Mouse (Mus musculus) olfactory bulb, adult 2 months (tissue): ENCODE data around the gene A4galt. TPM values are rescaled to one million over a fixed set of nuclear protein-coding genes. Genes with fewer than 3 reads are reported as not detected.
A peak's percentile ranks its signal among the peaks of the same experiment; 100 is the strongest.

Experiments used
- H3K27ac ChIP-seq: fragments of 200-500 bp; 2 replicates; pipeline ENCODE4 v1.5.1; 2012; ENCODE audit warnings: low read depth, low read length; ENCODE audit not compliant: insufficient read depth
- H3K4me1 ChIP-seq: fragments of 200-500 bp; 2 replicates; pipeline ENCODE4 v1.6.1; 2012; ENCODE audit warnings: low read length; ENCODE audit not compliant: control insufficient read depth, insufficient read depth
- H3K4me3 ChIP-seq: fragments of 200-500 bp; 2 replicates; pipeline ENCODE4 v1.5.1; 2012; ENCODE audit warnings: mild to moderate bottlenecking, low read depth, low read length, moderate library complexity; ENCODE audit not compliant: insufficient read depth
- CTCF ChIP-seq: fragments of 200-500 bp; IDR thresholded peaks from 2 replicates; pipeline ENCODE4 v1.5.1; 2012; ENCODE audit warnings: low read depth, mild to moderate bottlenecking, low read length, moderate library complexity; ENCODE audit not compliant: insufficient read depth
- POLR2A ChIP-seq: fragments of 200-500 bp; IDR thresholded peaks from 2 replicates; pipeline ENCODE4 v1.6.1; 2012; ENCODE audit warnings: mild to moderate bottlenecking, low read depth, low read length, moderate library complexity; ENCODE audit not compliant: insufficient read depth
- WGBS: fragments of 180-500 bp; shearing (Covaris S2); methylation state at CpG from one replicate; pipeline ENCODE4 v1.1.7; 2018; 5-methylcytosine and 5-hydroxymethylcytosine counted together
- polyA plus RNA-seq: library from polyadenylated mRNA; stranded (reverse); fragments of >200 nt; gene quantifications from 2 replicates; pipeline ENCODE4 v1.2.4, GENCODE M21; 2012; ENCODE audit warnings: low replicate concordance; ENCODE audit not compliant: missing spikeins, insufficient read depth, insufficient read length

Gene A4galt
- polyA plus RNA-seq, 1 experiment = not detected

DNA sequence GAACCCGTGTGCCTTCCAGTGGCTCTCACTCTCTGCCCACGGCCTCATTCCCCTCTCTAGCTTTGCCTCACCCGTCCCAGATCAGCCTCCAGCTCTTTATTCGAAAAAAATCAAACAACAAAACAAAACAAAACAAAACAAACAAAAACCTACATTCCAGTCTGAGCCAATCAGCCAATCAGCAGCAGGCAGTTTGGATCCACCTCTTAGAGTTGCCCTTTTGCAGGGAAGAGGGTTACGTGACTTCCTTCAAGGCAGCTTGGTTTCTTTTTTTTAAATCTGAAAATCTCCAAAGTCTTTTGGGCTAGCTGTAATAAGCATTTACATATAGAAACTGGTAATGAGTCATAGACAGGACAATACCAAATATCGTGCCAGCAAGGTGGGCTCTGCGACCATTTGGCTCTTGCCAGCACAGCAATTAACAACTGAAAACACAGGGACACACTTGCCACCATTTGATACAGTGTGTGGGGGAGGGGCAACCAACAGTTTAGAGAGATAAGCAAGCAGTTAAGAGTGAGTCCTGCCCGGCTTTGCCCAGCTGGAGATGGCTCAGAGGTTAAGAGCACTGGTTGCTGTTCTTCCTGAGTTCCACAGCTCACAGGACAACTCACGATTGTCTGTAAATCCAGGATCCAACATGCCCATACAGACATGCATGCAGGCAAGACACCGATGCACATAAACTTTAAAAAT is 2.9 kb upstream of the A4galt start:
- TF ChIP-seq CTCF (no peak), POLR2A (no peak)
- WGBS = 77% methylated on average over 10 of the region's 10 CpGs
- no peak overlapping the region for H3K4me3 ChIP-seq
- H3K27ac ChIP-seq = no peak overlapping the region
- peaks cover 13% of the 10 kb centered on the region for H3K4me1 ChIP-seq

DNA sequence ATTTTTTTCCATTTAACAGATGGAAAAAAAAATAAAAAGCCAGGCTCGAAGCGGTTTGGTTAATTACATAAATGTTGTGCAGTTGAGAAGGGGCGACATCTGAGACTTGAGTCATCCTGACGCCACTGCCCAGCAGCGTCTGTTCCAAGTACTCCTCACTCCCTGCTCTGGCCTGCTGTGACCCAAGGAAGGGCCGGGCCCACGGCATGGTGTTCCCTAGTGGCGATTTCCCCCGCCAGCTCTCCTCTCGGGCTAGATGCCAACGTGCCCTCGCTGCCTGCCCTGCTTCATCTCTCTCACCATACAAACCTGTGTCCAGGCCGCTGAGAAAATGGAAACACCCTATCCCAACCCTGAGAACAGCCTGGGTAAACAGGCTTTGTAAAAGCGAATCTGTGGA is 486 bp upstream of the A4galt start:
- H3K4me3 ChIP-seq = no peak overlapping the region
- WGBS = 47% methylated on average over 14 of the region's 14 CpGs
- TF ChIP-seq CTCF = no peak
- TF ChIP-seq POLR2A = no peak
- H3K27ac ChIP-seq = no peak overlapping the region
- peaks cover 13% of the 10 kb centered on the region for H3K4me1 ChIP-seq

DNA sequence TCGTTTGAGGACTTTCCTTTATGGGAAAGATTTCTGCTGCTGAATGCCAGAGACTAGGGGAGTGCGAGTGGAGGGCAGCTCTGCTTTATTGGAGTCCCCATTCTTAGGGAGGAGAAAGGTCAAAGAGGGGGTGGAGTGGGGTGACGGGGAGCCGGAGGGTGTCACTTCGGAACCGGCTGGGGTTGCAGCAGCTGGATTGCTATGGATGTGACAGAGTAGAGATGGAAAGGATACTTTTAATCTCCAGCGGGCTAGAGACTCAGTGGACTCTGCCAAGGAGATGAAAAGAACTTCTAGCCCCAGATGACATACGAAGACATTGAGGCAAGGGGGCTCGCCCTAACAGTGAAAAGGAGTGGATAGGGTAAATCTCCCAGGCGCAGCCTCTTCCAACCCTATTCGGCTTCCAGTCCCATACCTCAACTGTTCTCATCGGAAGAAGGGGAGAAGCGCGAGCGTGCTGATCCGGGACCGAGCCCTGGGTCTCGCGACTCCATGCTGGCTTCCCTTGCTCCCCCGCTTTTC is 861 bp downstream of the A4galt start:
- Histone ChIP-seq H3K27ac (no peak overlapping the region), H3K4me1 (peaks cover 13% of the 10 kb centered on the region), H3K4me3 (peak overlapping the region; percentile 37)
- WGBS = 2% methylated on average over 20 of the region's 20 CpGs
- TF ChIP-seq POLR2A = no peak
- TF ChIP-seq CTCF = no peak

DNA sequence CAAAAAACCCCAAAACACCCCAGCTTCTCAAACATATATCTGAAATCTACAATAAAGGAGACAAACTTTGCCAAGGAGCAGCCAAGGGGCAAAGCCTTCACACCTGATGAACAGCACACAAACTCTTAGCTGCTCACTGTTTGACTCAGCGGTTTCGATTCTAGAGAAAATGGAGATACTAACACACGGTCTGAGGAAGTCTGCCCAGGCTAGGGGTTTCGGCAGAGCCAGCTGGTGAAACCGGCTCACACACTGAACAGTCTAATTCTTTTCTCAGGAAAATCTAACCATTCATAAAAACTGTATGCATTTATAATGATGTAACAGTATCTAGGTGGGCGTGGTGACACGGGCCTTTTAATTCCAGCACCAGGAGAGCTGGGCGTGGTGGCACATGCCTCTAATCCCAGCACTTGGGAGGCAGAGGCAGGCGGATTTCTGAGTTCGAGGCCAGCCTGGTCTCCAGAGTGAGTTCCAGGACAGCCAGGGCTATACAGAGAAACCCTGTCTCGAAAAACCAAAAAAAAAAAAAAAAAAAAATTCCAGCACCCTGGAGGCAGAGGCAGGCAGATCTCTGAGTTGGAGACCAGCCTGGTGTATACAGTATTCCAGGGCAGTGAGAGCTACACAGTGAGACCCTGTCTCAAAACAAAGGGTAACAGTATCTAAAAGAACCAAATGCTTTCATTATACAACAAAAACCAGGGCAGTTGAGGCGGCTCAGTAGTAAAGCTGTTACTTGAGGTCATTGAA is 1.9 kb downstream of the A4galt start:
- Histone ChIP-seq H3K4me3 (no peak overlapping the region), H3K4me1 (peaks cover 13% of the 10 kb centered on the region), H3K27ac (no peak overlapping the region)
- 94% methylated on average over 12 of the region's 12 CpGs for WGBS
- TF ChIP-seq POLR2A (no peak), CTCF (no peak)

DNA sequence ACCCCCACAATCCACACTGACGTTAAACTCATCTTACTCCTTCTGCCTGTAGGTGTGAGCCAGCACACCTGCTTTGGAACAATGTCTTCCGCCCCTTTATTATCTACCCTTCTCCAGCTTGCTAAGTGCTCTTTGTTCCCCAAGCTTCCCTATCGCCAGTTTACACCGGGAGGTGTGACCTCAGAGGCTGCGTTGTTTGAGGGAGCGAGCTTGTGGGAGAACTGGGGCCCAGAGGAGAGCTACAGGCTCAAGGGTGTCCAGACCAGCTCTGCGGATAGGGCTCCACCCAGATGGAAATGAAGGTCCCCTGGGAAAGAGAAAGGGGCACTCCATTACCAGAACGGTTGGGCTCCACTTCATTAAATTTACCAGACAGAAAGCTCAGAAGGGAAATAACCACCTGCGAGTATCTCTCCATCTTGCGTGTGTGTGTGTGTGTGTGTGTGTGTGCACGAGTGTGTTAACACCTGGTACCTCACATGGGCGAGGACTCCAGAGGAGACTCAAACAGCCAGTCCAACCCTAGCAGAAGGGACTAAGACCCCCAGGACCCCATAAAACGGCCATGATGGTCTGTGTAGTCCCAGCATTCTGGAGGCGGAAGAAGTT is 3.2 kb downstream of the A4galt start:
- TF ChIP-seq POLR2A (no peak), CTCF (no peak)
- Histone ChIP-seq H3K27ac (no peak overlapping the region), H3K4me1 (peaks cover 13% of the 10 kb centered on the region), H3K4me3 (no peak overlapping the region)
- WGBS = 70% methylated on average over 14 of the region's 14 CpGs

DNA sequence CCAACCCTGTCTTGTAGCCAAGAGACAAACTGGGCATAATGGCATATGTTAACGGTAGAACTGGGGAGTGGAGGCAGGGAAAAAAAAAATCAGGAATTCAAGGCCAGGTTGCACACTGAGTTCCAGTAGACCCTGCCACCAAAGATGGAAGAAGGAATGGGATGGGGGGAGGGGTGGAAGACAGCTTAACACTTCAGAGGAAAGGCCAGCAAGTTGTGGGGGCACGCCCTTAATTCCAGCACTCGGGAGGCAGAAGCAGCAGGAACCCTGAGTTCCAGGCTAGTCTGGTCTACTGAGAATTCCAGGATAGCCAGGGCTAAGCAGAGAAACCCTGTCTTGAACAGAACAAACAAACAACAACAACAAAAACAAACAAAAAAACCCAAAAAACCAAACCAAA is 7.2 kb downstream of the A4galt start:
- no peak overlapping the region for H3K27ac ChIP-seq
- TF ChIP-seq CTCF (no peak), POLR2A (no peak)
- no peaks in the 10 kb centered on the region for H3K4me1 ChIP-seq
- H3K4me3 ChIP-seq = no peak overlapping the region
- 89% methylated on average over 3 of the region's 3 CpGs for WGBS

DNA sequence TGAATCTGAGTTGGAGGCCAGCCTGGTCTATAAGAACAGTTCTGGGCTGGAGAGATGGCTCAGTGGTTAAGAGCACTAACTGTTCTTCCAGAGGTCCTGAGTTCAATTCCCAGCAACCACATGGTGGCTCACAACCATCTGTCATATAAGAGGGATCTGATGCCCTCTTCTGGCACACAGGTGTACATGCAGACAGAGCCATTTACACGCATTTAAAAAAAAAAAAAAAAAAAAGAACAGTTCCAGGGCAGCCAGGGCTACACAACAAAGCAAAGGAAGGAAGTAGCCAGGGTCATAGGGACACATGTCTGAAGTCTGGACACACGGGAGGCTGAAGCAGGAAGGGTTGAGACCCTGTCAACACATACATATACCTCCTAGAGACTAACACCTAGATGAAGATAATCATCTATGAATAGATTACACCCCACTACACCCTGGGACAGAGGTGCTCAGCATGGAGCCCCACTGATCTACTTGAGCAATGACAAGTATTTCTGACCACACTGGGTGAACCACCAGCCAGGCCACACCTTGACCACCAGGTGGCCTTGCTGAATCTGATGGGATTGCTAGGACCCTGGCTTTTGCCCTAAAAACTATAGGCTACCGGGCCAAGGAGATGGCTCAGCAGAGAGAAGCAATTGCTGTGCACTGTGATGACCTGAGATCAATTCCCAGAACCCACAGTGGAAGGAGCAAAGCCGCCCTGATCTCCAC is 9.5 kb downstream of the A4galt start:
- H3K4me1 ChIP-seq = peaks cover 3% of the 10 kb centered on the region; the same call in 1 of the 2 replicates
- TF ChIP-seq POLR2A (no peak), CTCF (no peak)
- no peak overlapping the region for H3K27ac ChIP-seq
- WGBS = 82% methylated on average over 4 of the region's 4 CpGs
- no peak overlapping the region for H3K4me3 ChIP-seq

DNA sequence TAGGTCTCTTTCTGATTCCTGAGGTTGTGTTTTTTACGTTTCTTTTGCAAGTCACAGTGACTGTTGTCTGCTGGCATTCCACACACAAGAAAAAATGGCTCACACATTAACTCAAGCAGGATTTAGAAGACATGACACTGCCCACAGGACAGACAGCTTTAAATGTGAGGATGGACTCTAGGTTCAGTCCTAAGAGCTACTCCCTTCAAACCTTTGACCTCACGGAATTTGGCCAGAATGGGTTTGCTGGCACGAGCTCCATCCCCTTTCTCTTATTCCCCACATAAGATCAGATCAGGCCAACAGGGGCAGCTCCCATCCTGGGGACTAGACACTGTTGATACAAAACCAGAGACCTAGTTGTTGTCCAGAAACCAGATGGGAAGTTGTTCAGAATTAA is 10.1 kb downstream of the A4galt start:
- H3K4me1 ChIP-seq = peaks cover 3% of the 10 kb centered on the region; the same call in 1 of the 2 replicates
- 85% methylated on average over 3 of the region's 3 CpGs for WGBS
- no peak overlapping the region for H3K4me3 ChIP-seq
- H3K27ac ChIP-seq = no peak overlapping the region
- TF ChIP-seq CTCF (no peak), POLR2A (no peak)
